Mouse (Mus musculus) c-Kit-positive CD71-positive TER-119-negative erythroid progenitor cells, embryonic 14.5 days (primary cell): ENCODE measurements around the gene Trpc7.
A peak's percentile ranks its signal among the peaks of the same experiment; 100 is the strongest.

Experiments
- DNase-seq: peaks from one replicate; pipeline ENCODE4 v3.0.0-alpha.2; 2013; ENCODE audit warnings: low read depth

Gene Trpc7

GRCm38 (mm10) chr13:56895893-56896292 lies at the start of gene Trpc7:
Gene Trpc7, minus strand, starts transcription at chr13:56895993.
- DNase-seq, result no peak

GRCm38 (mm10) chr13:56939261-56939660 lies 43.5 kb upstream of the Trpc7 start:
- no peak for DNase-seq

GRCm38 (mm10) chr13:56933832-56934510 lies 38.2 kb upstream of the Trpc7 start:
- no peak for DNase-seq

- no peak for DNase-seq
These were observed 34.6 kb upstream of the Trpc7 start for GRCm38 (mm10) chr13:56930421-56930820.

- DNase-seq, result no peak
These were observed 27.2 kb upstream of the Trpc7 start for GRCm38 (mm10) chr13:56922976-56923375.

GRCm38 (mm10) chr13:56921251-56921650 lies 25.5 kb upstream of the Trpc7 start:
- DNase-seq, result no peak

- no peak for DNase-seq
These were observed 18.9 kb upstream of the Trpc7 start for GRCm38 (mm10) chr13:56914721-56915120.

GRCm38 (mm10) chr13:56911093-56911492 lies 15.3 kb upstream of the Trpc7 start:
- DNase-seq, result no peak

GRCm38 (mm10) chr13:56895386-56895785 lies 407 bp downstream of the Trpc7 start:
- DNase-seq, result peak; percentile 7

GRCm38 (mm10) chr13:56894543-56894942 lies 1.2 kb downstream of the Trpc7 start:
- no peak for DNase-seq

GRCm38 (mm10) chr13:56889888-56890287 lies 5.9 kb downstream of the Trpc7 start:
- DNase-seq, result no peak

- no peak for DNase-seq
These were observed 12.9 kb downstream of the Trpc7 start for GRCm38 (mm10) chr13:56882931-56883330.

- no peak for DNase-seq
These were observed 31.2 kb downstream of the Trpc7 start for GRCm38 (mm10) chr13:56864567-56864966.

GRCm38 (mm10) chr13:56862011-56862410 lies 33.8 kb downstream of the Trpc7 start:
- no peak for DNase-seq

- DNase-seq, result no peak
These were observed 41.3 kb downstream of the Trpc7 start for GRCm38 (mm10) chr13:56854506-56854905.

- DNase-seq, result no peak
These were observed 42.4 kb downstream of the Trpc7 start for GRCm38 (mm10) chr13:56853436-56853835.

- DNase-seq, result no peak
These were observed 49.9 kb downstream of the Trpc7 start for GRCm38 (mm10) chr13:56845866-56846265.

GRCm38 (mm10) chr13:56815471-56815870 lies 80.3 kb downstream of the Trpc7 start:
- no peak for DNase-seq

- DNase-seq, result peak; percentile 31
These were observed 88.9 kb downstream of the Trpc7 start for GRCm38 (mm10) chr13:56806776-56807490.

- DNase-seq, result no peak
These were observed 90.7 kb downstream of the Trpc7 start for GRCm38 (mm10) chr13:56805131-56805530.

GRCm38 (mm10) chr13:56797459-56797858 lies 98.3 kb downstream of the Trpc7 start:
- DNase-seq, result no peak

GRCm38 (mm10) chr13:56795501-56795900 lies 100.3 kb downstream of the Trpc7 start:
- DNase-seq, result no peak

GRCm38 (mm10) chr13:56794441-56794840 lies 101.4 kb downstream of the Trpc7 start:
- no peak for DNase-seq

GRCm38 (mm10) chr13:56792844-56793243 lies 102.9 kb downstream of the Trpc7 start:
- DNase-seq, result no peak
